Mouse (Mus musculus) thymus, adult 2 months (tissue): ENCODE results near the gene Rhbdl3. TPM values are rescaled to one million over a fixed set of nuclear protein-coding genes. Genes with fewer than 3 reads are reported as not detected.

Experiments
- DNase-seq: peaks from one replicate; pipeline ENCODE4 v3.0.0; 2021
- H3K27ac ChIP-seq: fragments of 200-500 bp; 2 replicates; pipeline ENCODE4 v1.5.1; 2012; ENCODE audit warnings: low read length, control low read depth; ENCODE audit not compliant: control insufficient read depth, insufficient read depth
- H3K27me3 ChIP-seq: fragments of 200-500 bp; 2 replicates; pipeline ENCODE4 v1.6.1; 2012; ENCODE audit warnings: mild to moderate bottlenecking, low read length, moderate library complexity, mixed read lengths; ENCODE audit not compliant: control insufficient read depth, insufficient read depth
- H3K36me3 ChIP-seq: fragments of 200-500 bp; 2 replicates; pipeline ENCODE4 v1.6.1; 2012; ENCODE audit warnings: mild to moderate bottlenecking, low read length, moderate library complexity; ENCODE audit not compliant: control insufficient read depth, insufficient read depth
- H3K4me1 ChIP-seq: fragments of 200-500 bp; replicated peaks from 2 replicates; pipeline ENCODE4 v1.6.1; 2012; ENCODE audit warnings: low read length; ENCODE audit not compliant: control insufficient read depth, insufficient read depth
- H3K4me3 ChIP-seq: fragments of 200-500 bp; 2 replicates; pipeline ENCODE4 v1.5.1; 2012; ENCODE audit warnings: mild to moderate bottlenecking, low read length, control low read depth, moderate library complexity; ENCODE audit not compliant: control insufficient read depth, insufficient read depth
- CTCF ChIP-seq: fragments of 200-500 bp; IDR thresholded peaks from 2 replicates; pipeline ENCODE4 v1.5.1; 2012; ENCODE audit warnings: mild to moderate bottlenecking, control low read depth, low read length, moderate library complexity, borderline replicate concordance; ENCODE audit not compliant: control insufficient read depth, poor library complexity, insufficient read depth; ENCODE audit errors: extremely low read depth
- POLR2A ChIP-seq: fragments of 200-500 bp; IDR thresholded peaks from 2 replicates; pipeline ENCODE4 v1.6.1; 2012; ENCODE audit warnings: mild to moderate bottlenecking, low read length, control low read depth, moderate library complexity; ENCODE audit not compliant: control insufficient read depth, poor library complexity, insufficient read depth; ENCODE audit errors: extremely low read depth
- WGBS: fragments of 180-500 bp; shearing (Covaris S2); methylation state at CpG from one replicate; pipeline ENCODE4 v1.1.7; 2018; 5-methylcytosine and 5-hydroxymethylcytosine counted together
- polyA plus RNA-seq: library from polyadenylated mRNA; depleted of rRNA; stranded (reverse); fragments of >200 nt; gene quantifications from 2 replicates; pipeline ENCODE4 v1.2.3, GENCODE M21; 2012

Rhbdl3 gene
- polyA plus RNA-seq, 1 experiment: 9.6 TPM

DNA sequence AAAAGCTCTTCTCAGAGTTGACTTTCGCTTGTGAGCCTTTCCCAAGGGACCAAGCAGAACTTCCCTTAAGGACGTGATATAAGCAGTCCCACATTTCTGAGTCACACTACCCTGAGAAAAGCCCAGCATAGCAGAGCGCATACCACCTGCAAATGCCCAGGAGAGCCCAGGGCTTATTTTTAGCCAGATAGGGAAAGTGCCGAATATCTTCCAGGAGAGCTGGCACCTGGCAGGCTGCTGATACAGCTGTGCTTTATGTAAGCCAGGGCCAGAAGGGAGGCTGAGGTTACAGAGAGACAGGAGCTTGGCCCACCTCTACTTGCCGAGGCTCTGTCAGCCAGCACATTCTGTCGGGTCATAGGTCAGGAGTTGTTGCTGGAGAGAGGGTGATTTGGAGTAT, 16.1 kb upstream of the Rhbdl3 start:
- WGBS: 79% methylated on average over 6 of the region's 6 CpGs
- H3K27ac ChIP-seq: no peak overlapping the region
- no peak overlapping the region for H3K4me3 ChIP-seq
- TF ChIP-seq CTCF (no peak), POLR2A (no peak)
- H3K27me3 ChIP-seq: no peaks in the 10 kb centered on the region
- no peak for DNase-seq
- H3K36me3 ChIP-seq: no peaks in the 10 kb centered on the region
- no peaks in the 10 kb centered on the region; the same call in 1 of the 2 replicates for H3K4me1 ChIP-seq

DNA sequence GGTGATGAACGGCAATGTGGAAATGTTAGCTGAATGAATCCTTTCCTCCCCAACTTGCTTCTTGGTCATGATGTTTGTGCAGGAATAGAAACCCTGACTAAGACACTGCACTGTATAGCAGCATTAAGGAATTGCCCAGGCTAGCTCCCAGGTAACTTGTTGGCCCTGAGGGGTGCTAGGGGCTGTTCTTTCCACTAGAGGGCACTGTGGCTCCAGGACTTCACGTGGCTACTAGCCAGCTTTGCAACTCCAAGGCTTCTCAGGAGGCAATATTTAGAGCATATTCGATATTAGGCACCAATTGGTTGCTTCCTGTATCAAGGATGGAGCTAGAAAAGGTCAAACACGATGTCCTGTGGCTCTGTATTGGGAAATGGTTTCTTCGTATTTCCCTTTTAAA, 13.6 kb upstream of the Rhbdl3 start:
- H3K36me3 ChIP-seq: no peaks in the 10 kb centered on the region
- no peak overlapping the region for H3K27ac ChIP-seq
- WGBS: 13% methylated on average over 5 of the region's 5 CpGs
- H3K4me1 ChIP-seq: no peaks in the 10 kb centered on the region; the same call in 1 of the 2 replicates
- H3K27me3 ChIP-seq: no peaks in the 10 kb centered on the region
- DNase-seq: peak; percentile 76
- TF ChIP-seq CTCF: peak; percentile 64; the same call in 1 of the 2 replicates
- TF ChIP-seq POLR2A: no peak
- H3K4me3 ChIP-seq: no peak overlapping the region

DNA sequence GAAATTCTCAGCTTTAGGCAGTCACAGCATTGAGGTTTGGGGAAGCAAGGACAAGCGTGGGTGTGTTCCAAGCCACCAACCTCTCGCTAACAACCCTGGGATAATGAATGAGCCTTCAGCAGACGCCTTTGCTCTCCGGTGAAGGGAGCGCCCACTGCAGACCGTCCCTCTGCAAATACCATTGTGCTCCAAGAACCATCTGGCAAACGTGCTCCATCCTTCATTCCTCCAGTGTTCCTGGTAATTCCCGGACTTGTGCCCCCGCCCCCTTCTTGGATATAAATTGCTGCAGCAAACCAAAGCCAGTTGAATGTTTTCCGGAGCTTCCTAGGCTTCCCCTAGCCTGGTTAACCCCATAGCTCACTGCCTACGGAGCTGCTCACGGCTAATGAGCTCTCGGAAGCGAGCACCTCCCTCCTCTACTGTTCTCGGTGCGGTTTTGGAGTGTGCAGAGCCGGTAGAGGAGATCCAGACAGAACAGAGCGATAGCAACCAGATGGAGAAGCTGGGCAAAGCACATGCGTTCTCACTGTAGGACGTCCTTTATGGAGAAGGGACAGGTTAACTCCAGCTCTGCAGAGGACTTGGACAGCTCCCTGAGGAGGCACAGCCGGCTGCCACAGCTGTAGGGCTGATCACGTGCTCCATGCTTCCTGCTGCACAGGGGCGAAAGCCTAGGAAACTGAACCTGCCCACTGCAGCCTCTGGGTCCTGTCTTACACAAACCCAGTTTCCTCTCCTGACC, 10.8 kb upstream of the Rhbdl3 start:
- peak; percentile 36 for DNase-seq
- Histone ChIP-seq H3K36me3 (no peaks in the 10 kb centered on the region), H3K4me3 (no peak overlapping the region), H3K27me3 (no peaks in the 10 kb centered on the region), H3K27ac (no peak overlapping the region), H3K4me1 (no peaks in the 10 kb centered on the region; the same call in 1 of the 2 replicates)
- WGBS: 4% methylated on average over 23 of the region's 23 CpGs
- no peak for TF ChIP-seq POLR2A
- TF ChIP-seq CTCF: no peak

DNA sequence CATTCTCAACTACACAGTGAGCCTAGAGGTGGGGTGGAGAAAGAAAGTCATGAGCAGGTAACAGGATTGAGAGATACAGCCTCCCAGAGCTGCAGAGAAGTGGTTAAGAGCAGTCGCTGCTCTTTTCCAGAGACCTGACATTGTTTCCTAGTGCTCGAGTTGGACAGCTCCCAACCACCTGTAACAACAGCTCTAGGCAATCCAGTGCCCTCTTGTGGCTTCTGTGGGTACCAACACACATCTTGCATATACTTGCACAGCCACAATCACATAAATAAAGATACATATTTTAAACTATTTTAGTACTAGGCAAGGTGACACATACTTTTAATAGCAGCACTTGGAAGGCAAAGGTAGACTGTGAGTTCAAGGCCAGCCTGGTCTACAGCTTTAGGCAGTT, 9.7 kb upstream of the Rhbdl3 start:
- no peaks in the 10 kb centered on the region for H3K27me3 ChIP-seq
- WGBS: 85% methylated on average over 2 of the region's 2 CpGs
- no peak overlapping the region for H3K27ac ChIP-seq
- H3K4me1 ChIP-seq: no peaks in the 10 kb centered on the region; the same call in 1 of the 2 replicates
- no peaks in the 10 kb centered on the region for H3K36me3 ChIP-seq
- DNase-seq: no peak
- no peak overlapping the region for H3K4me3 ChIP-seq
- TF ChIP-seq POLR2A (no peak), CTCF (no peak)

DNA sequence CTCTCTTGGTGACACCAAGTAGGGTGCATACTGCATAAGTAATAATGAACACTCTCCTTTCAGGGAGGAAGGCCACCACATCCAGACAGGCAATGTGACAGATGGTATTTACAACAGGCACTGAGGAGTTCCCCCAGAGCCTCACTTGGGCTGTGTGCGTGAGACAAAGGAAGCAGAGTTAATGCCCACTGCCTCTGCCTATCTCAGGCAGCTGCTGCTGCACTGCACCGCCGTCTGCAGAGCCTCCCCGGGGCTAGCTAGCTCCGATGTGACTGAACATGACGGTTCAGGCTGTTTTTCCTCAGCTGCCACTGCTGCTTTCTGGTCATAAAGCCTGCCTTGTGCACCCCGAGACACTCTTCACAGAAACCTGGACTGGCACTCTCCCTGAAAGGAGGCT, 8.2 kb upstream of the Rhbdl3 start:
- Histone ChIP-seq H3K4me1 (no peaks in the 10 kb centered on the region; the same call in 1 of the 2 replicates), H3K4me3 (no peak overlapping the region), H3K27me3 (no peaks in the 10 kb centered on the region), H3K27ac (no peak overlapping the region), H3K36me3 (no peaks in the 10 kb centered on the region)
- WGBS: 80% methylated on average over 7 of the region's 7 CpGs
- DNase-seq: no peak
- TF ChIP-seq CTCF: no peak
- TF ChIP-seq POLR2A: no peak

DNA sequence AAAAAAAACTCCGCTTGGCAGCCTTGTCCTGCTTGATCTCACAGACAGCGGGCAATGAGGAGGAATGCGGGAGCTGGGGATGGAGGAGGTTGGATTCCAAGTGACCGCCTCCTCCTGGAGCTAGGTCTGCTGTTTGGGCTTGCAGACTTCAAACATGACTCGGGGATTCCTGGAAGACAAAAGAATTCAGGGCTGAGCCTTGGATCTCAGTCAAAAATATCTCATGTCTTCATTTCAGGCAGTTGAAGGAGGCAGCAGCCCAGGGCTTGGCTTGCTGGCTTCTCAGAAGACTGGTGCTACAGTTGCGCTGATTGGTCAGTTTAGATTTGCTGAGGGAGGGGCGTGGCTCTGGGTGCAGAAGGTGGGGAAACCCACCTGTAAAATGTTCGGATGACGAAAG, 5.6 kb upstream of the Rhbdl3 start:
- Histone ChIP-seq H3K4me1 (no peaks in the 10 kb centered on the region; the same call in 1 of the 2 replicates), H3K36me3 (no peaks in the 10 kb centered on the region), H3K27ac (no peak overlapping the region), H3K27me3 (peaks cover 9% of the 10 kb centered on the region), H3K4me3 (no peak overlapping the region)
- no peak for DNase-seq
- TF ChIP-seq POLR2A: no peak
- TF ChIP-seq CTCF: no peak
- WGBS: 80% methylated on average over 9 of the region's 9 CpGs

DNA sequence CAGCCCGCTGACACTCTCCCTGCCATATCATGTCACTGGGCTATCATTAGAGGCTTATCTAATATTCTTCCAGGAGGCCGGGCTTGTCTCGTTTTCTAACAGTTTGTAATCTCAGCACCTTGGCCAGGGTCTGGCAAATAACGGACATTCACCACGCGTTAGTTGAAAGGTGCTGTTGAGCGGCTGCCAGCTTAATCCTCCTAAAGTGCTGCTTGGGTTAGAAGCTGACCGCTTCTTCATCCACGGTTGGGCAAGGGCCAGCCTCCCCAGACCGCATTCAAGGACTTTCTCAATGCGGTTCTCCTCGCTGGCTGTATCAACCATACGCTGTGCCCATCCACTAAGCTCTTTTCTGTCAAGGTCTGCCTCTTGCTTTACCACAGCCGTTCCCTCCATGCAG, 4.9 kb upstream of the Rhbdl3 start:
- no peak for DNase-seq
- no peak for TF ChIP-seq POLR2A
- Histone ChIP-seq H3K4me1 (0 out of 2 replicates have a peak, but pooled peaks cover 3% of the 10 kb centered on the region), H3K27me3 (peaks cover 13% of the 10 kb centered on the region), H3K36me3 (no peaks in the 10 kb centered on the region), H3K27ac (no peak overlapping the region), H3K4me3 (no peak overlapping the region)
- WGBS: 63% methylated on average over 14 of the region's 14 CpGs
